Mouse (Mus musculus) heart, embryonic 10.5 days (tissue): ENCODE results near the gene Kcnd1. TPM values are rescaled to one million over a fixed set of nuclear protein-coding genes. Genes with fewer than 3 reads are reported as not detected.

ENCODE experiments used
- DNase-seq: peaks from one replicate; pipeline ENCODE4 v3.0.0-alpha.2; 2017; ENCODE audit warnings: low spot score
- H3K27ac ChIP-seq: fragments of 300-500 bp; sonication (generic); 2 replicates; pipeline ENCODE4 v1.5.1; 2016; ENCODE audit warnings: mild to moderate bottlenecking
- H3K27me3 ChIP-seq: fragments of 300-500 bp; sonication (generic); 2 replicates; pipeline ENCODE4 v1.6.1; 2016; ENCODE audit warnings: mild to moderate bottlenecking; ENCODE audit not compliant: poor library complexity, insufficient read depth, severe bottlenecking
- H3K36me3 ChIP-seq: fragments of 300-500 bp; sonication (generic); 2 replicates; pipeline ENCODE4 v1.6.1; 2016; ENCODE audit warnings: mild to moderate bottlenecking, moderate library complexity
- H3K4me1 ChIP-seq: fragments of 300-500 bp; sonication (generic); 2 replicates; pipeline ENCODE4 v1.6.1; 2016; ENCODE audit warnings: mild to moderate bottlenecking
- H3K4me3 ChIP-seq: fragments of 300-500 bp; sonication (generic); 2 replicates; pipeline ENCODE4 v1.5.1; 2016; ENCODE audit warnings: mild to moderate bottlenecking, moderate library complexity
- H3K9me3 ChIP-seq: fragments of 300-500 bp; sonication (generic); 2 replicates; pipeline ENCODE4 v1.6.1; 2016; ENCODE audit warnings: mild to moderate bottlenecking, moderate library complexity
- WGBS: fragments of 180-500 bp; shearing (Covaris S2); methylation state at CpG from one replicate; pipeline ENCODE4 v1.1.7; 2016; 5-methylcytosine and 5-hydroxymethylcytosine counted together
- polyA plus RNA-seq: library from polyadenylated mRNA; unstranded; fragments of >200 nt; fragmentation: Nextera tagmentation; extraction: Ambion mirVana; gene quantifications from 2 replicates; pipeline ENCODE4 v1.2.1, GENCODE M21; 2016

Kcnd1 gene
- 1.1 and 1.4 TPM in 2 replicates for polyA plus RNA-seq

- H3K9me3 ChIP-seq = no peaks in the 10 kb centered on the region
- peak within 1 kb of the TSS; percentile 56 for H3K27ac ChIP-seq
- peaks cover 10% of the 10 kb centered on the region; the same call in 1 of the 2 replicates for H3K4me1 ChIP-seq
- peak within 1 kb of the TSS; percentile 56 for H3K4me3 ChIP-seq
- no peak for DNase-seq
- 16% methylated on average over 24 of the region's 24 CpGs for WGBS
- H3K27me3 ChIP-seq = no peaks in the 10 kb centered on the region
- peaks cover 13% of the 10 kb centered on the region; the same call in 1 of the 2 replicates for H3K36me3 ChIP-seq
These were observed at the start of gene Kcnd1 for GRCm38 (mm10) chrX:7821865-7822779. Kcnd1 (plus strand) TSS chrX:7822289.

GRCm38 (mm10) chrX:7772766-7773165 is 49.3 kb upstream of the Kcnd1 start:
- 56% methylated on average over 2 of the region's 2 CpGs for WGBS
- H3K36me3 ChIP-seq = peaks cover 48% of the 10 kb centered on the region
- H3K27ac ChIP-seq = no peak overlapping the region
- no peak for DNase-seq
- no peaks in the 10 kb centered on the region for H3K27me3 ChIP-seq
- H3K4me3 ChIP-seq = no peak overlapping the region
- no peaks in the 10 kb centered on the region for H3K9me3 ChIP-seq
- no peaks in the 10 kb centered on the region for H3K4me1 ChIP-seq

GRCm38 (mm10) chrX:7775501-7776205 is 46.4 kb upstream of the Kcnd1 start:
- no peak overlapping the region for H3K27ac ChIP-seq

GRCm38 (mm10) chrX:7776329-7777082 is 45.6 kb upstream of the Kcnd1 start:
- WGBS = 45% methylated on average over 8 of the region's 8 CpGs
- no peak for DNase-seq
- no peaks in the 10 kb centered on the region for H3K9me3 ChIP-seq
- no peak overlapping the region for H3K27ac ChIP-seq
- no peaks in the 10 kb centered on the region for H3K4me1 ChIP-seq
- no peak overlapping the region for H3K4me3 ChIP-seq
- no peaks in the 10 kb centered on the region for H3K27me3 ChIP-seq
- H3K36me3 ChIP-seq = peaks cover 27% of the 10 kb centered on the region

More at GRCm38 (mm10) chrX:7775501-7776205, 46.4 kb upstream of the Kcnd1 start:
- H3K4me3 ChIP-seq = no peak overlapping the region
- H3K4me1 ChIP-seq = no peaks in the 10 kb centered on the region
- DNase-seq = no peak
- WGBS = 74% methylated on average over 9 of the region's 9 CpGs
- no peaks in the 10 kb centered on the region for H3K27me3 ChIP-seq
- peaks cover 32% of the 10 kb centered on the region for H3K36me3 ChIP-seq
- H3K9me3 ChIP-seq = no peaks in the 10 kb centered on the region

GRCm38 (mm10) chrX:7778450-7779244 is 43.4 kb upstream of the Kcnd1 start:
- Histone ChIP-seq H3K9me3 (no peaks in the 10 kb centered on the region), H3K4me1 (no peaks in the 10 kb centered on the region), H3K27me3 (no peaks in the 10 kb centered on the region), H3K36me3 (peaks cover 8% of the 10 kb centered on the region), H3K27ac (no peak overlapping the region), H3K4me3 (no peak overlapping the region)
- DNase-seq = no peak
- 56% methylated on average over 7 of the region's 7 CpGs for WGBS

GRCm38 (mm10) chrX:7779294-7779693 is 42.8 kb upstream of the Kcnd1 start:
- Histone ChIP-seq H3K4me3 (no peak overlapping the region), H3K4me1 (no peaks in the 10 kb centered on the region), H3K9me3 (no peaks in the 10 kb centered on the region), H3K27me3 (no peaks in the 10 kb centered on the region), H3K27ac (no peak overlapping the region), H3K36me3 (peaks cover 2% of the 10 kb centered on the region; the same call in 1 of the 2 replicates)
- no peak for DNase-seq
- WGBS = 20% methylated on average over 3 of the region's 3 CpGs

- Histone ChIP-seq H3K27ac (no peak overlapping the region), H3K36me3 (no peaks in the 10 kb centered on the region), H3K4me3 (no peak overlapping the region), H3K4me1 (no peaks in the 10 kb centered on the region), H3K9me3 (no peaks in the 10 kb centered on the region), H3K27me3 (no peaks in the 10 kb centered on the region)
- WGBS = 70% methylated on average over 4 of the region's 4 CpGs
- no peak for DNase-seq
These were observed 39.4 kb upstream of the Kcnd1 start for GRCm38 (mm10) chrX:7782603-7783092.

- H3K36me3 ChIP-seq = no peaks in the 10 kb centered on the region
- peak within 1 kb of the TSS; percentile 61 for H3K4me3 ChIP-seq
- H3K4me1 ChIP-seq = no peaks in the 10 kb centered on the region
- WGBS = 9% methylated on average over 24 of the region's 24 CpGs
- no peaks in the 10 kb centered on the region for H3K27me3 ChIP-seq
- peak; percentile 79 for DNase-seq
- H3K9me3 ChIP-seq = no peaks in the 10 kb centered on the region
- peak within 1 kb of the TSS; percentile 77 for H3K27ac ChIP-seq
These were observed 32.5 kb upstream of the Kcnd1 start, which contains the start of gene Gripap1 for GRCm38 (mm10) chrX:7789542-7790136. Gripap1 (plus strand) TSS chrX:7789765.

GRCm38 (mm10) chrX:7790309-7790708 is 31.8 kb upstream of the Kcnd1 start:
- H3K36me3 ChIP-seq = no peaks in the 10 kb centered on the region
- H3K4me3 ChIP-seq = peak overlapping the region; percentile 61
- DNase-seq = no peak
- no peaks in the 10 kb centered on the region for H3K9me3 ChIP-seq
- no peaks in the 10 kb centered on the region for H3K27me3 ChIP-seq
- no peaks in the 10 kb centered on the region for H3K4me1 ChIP-seq
- 16% methylated on average over 5 of the region's 5 CpGs for WGBS
- peak overlapping the region; percentile 77; the same call in 1 of the 2 replicates for H3K27ac ChIP-seq

- no peaks in the 10 kb centered on the region for H3K36me3 ChIP-seq
- no peak for DNase-seq
- no peaks in the 10 kb centered on the region for H3K9me3 ChIP-seq
- H3K27me3 ChIP-seq = no peaks in the 10 kb centered on the region
- no peak overlapping the region for H3K4me3 ChIP-seq
- no peak overlapping the region for H3K27ac ChIP-seq
- H3K4me1 ChIP-seq = no peaks in the 10 kb centered on the region
- WGBS = 31% methylated on average over 3 of the region's 3 CpGs
These were observed 28.7 kb upstream of the Kcnd1 start for GRCm38 (mm10) chrX:7793361-7793760.

GRCm38 (mm10) chrX:7795016-7795415 is 27.1 kb upstream of the Kcnd1 start:
- H3K27me3 ChIP-seq = no peaks in the 10 kb centered on the region
- no peaks in the 10 kb centered on the region for H3K9me3 ChIP-seq
- no peak overlapping the region for H3K4me3 ChIP-seq
- DNase-seq = peak; percentile 76
- H3K36me3 ChIP-seq = peaks cover 10% of the 10 kb centered on the region
- H3K4me1 ChIP-seq = no peaks in the 10 kb centered on the region
- 18% methylated on average over 7 of the region's 7 CpGs for WGBS
- no peak overlapping the region for H3K27ac ChIP-seq
